In the genomic region with DNA sequence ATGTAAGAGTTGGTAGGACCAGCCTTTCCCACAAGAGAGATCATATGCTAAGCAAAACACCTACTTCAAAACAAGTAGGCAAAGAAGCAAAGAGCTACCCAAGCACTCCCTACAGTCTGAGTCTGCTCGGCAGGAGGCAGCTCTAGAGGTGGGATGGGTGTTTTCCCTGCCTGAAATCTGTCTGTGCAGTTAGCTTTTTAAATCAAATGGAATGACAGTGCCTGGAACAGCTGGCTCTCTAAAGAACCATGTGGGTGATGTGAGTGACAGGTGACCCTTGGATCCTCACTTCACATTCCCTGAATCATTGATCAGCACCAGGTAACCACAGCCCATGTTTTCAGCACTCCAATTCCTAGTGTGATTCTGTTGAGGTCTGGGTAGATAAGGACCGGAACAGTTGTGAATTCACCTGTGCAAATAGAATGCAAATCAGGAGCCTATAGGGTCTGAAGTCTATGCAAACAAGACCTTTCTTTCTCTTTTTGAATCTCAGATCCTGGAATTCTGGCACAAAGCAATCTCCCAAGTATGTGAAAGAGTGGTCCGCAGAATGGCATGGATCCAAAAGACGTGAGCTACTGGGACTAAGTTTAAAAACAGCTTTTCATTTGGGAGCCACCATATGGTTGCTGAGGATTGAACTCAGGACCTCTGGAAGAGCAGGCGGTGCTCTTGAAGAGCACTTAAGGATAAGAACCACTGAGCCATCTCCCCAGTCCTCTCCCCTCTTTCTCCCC, we compare ENCODE assay signal across 16 mouse cellular contexts. TPM values are rescaled to one million over a fixed set of nuclear protein-coding genes. Genes with fewer than 3 reads are reported as not detected.
A peak's percentile ranks its signal among the peaks of the same experiment; 100 is the strongest.
DNase-seq lines count a peak whose midpoint lies in the region; ATAC-seq and TF ChIP-seq lines count a peak whose summit lies in the region.
"Had no signal": no experiment of that assay in that cellular context is flagged by ENCODE, and none has a peak within 500 bp of the region (broad histone marks: within the 10 kb centered on the region; RNA-seq: fewer than 3 reads in every experiment).

No protein-coding gene starts in this region.

- peak overlapping the region; percentile 21; the same call in 1 of the 2 replicates for H3K4me2 ChIP-seq in liver, embryonic 15.5 days
- no peak overlapping the region for H3K4me2 ChIP-seq in stomach, embryonic 14.5 days (replicated peaks; ENCODE audit: low read depth, low read length)
- H3K4me2 ChIP-seq: hindbrain, embryonic 14.5 days; midbrain, embryonic 13.5 days; neural tube, embryonic 12.5 days had no signal

- 57% methylated on average over 5 of the region's 5 CpGs for WGBS in liver, embryonic 15.5 days (ENCODE audit: insufficient replicate concordance)
- 46% methylated on average over 5 of the region's 5 CpGs for WGBS in stomach, embryonic 14.5 days
- WGBS in cerebellum, adult 2 months, result 49% methylated on average over 5 of the region's 5 CpGs

- no peaks in the 10 kb centered on the region for H3K9me3 ChIP-seq in liver, embryonic 15.5 days (replicated peaks)
- H3K9me3 ChIP-seq in stomach, embryonic 14.5 days (ENCODE audit: control insufficient read depth, low read depth, low read length), result no peaks in the 10 kb centered on the region
- H3K9me3 ChIP-seq: midbrain, embryonic 13.5 days; neural tube, embryonic 12.5 days had no signal

- ATAC-seq in liver, embryonic 15.5 days (ENCODE audit: insufficient read depth), result peak; percentile 49
- peak; percentile 54; the same call in 1 of the 2 replicates for ATAC-seq in stomach, embryonic 14.5 days (ENCODE audit: insufficient number of reproducible peaks, insufficient read depth, low FRiP score, low read depth)
- ATAC-seq in activated CD4-positive, CD25-positive, alpha-beta regulatory T cell, adult 4 months, result no peak
- ATAC-seq: CD4-positive, CD25-positive, alpha-beta regulatory T cell, adult 4 months; midbrain, embryonic 13.5 days; Patski had no signal

- H3K9ac ChIP-seq in liver, embryonic 15.5 days, result no peak overlapping the region
- H3K9ac ChIP-seq in stomach, embryonic 14.5 days (replicated peaks; ENCODE audit: low read depth, low read length), result no peak overlapping the region
- H3K9ac ChIP-seq: hindbrain, embryonic 14.5 days; midbrain, embryonic 13.5 days; neural tube, embryonic 12.5 days had no signal

- H3K27me3 ChIP-seq in liver, embryonic 15.5 days, result no peaks in the 10 kb centered on the region
- no peaks in the 10 kb centered on the region for H3K27me3 ChIP-seq in stomach, embryonic 14.5 days (ENCODE audit: control insufficient read depth, insufficient read depth, low read length)
- H3K27me3 ChIP-seq in cerebellum, adult 2 months (ENCODE audit: control insufficient read depth, insufficient read depth, low read length), result no peaks in the 10 kb centered on the region
- H3K27me3 ChIP-seq: midbrain, embryonic 13.5 days; neural tube, embryonic 12.5 days; Patski had no signal

- peaks cover 9% of the 10 kb centered on the region; the same call in 1 of the 2 replicates for H3K4me1 ChIP-seq in liver, embryonic 15.5 days (replicated peaks)
- H3K4me1 ChIP-seq in stomach, embryonic 14.5 days (ENCODE audit: control insufficient read depth, insufficient read depth, low read length), result peaks cover 15% of the 10 kb centered on the region; the same call in 1 of the 2 replicates
- no peaks in the 10 kb centered on the region for H3K4me1 ChIP-seq in cerebellum, adult 2 months (ENCODE audit: control insufficient read depth, insufficient read depth, low read length)
- H3K4me1 ChIP-seq: midbrain, embryonic 13.5 days; neural tube, embryonic 12.5 days had no signal

- no peak overlapping the region for H3K27ac ChIP-seq in left cerebral cortex, adult 2 months
- H3K27ac ChIP-seq in liver, embryonic 15.5 days (replicated peaks), result peak overlapping the region; percentile 41
- peak overlapping the region; percentile 44; the same call in 1 of the 2 replicates for H3K27ac ChIP-seq in stomach, embryonic 14.5 days (ENCODE audit: low read length)
- H3K27ac ChIP-seq in cerebellum, adult 2 months (ENCODE audit: insufficient read depth, low read length), result no peak overlapping the region
- H3K27ac ChIP-seq: hindbrain, embryonic 14.5 days; midbrain, embryonic 13.5 days; neural tube, embryonic 12.5 days had no signal

- no peak overlapping the region for H3K4me3 ChIP-seq in left cerebral cortex, adult 2 months
- no peak overlapping the region for H3K4me3 ChIP-seq in liver, embryonic 15.5 days (replicated peaks)
- no peak overlapping the region for H3K4me3 ChIP-seq in stomach, embryonic 14.5 days (ENCODE audit: low read depth, low read length)
- no peak overlapping the region for H3K4me3 ChIP-seq in cerebellum, adult 2 months (replicated peaks; ENCODE audit: insufficient read depth, low read depth, low read length)
- H3K4me3 ChIP-seq: midbrain, embryonic 13.5 days; neural tube, embryonic 12.5 days had no signal

- no peak for TF ChIP-seq CTCF in left cerebral cortex, adult 2 months (IDR thresholded peaks at IDR 0.05)
- no peak for TF ChIP-seq CTCF in cerebellum, adult 2 months (IDR thresholded peaks at IDR 0.05; ENCODE audit: borderline replicate concordance, insufficient read depth, low read depth, low read length)

- peak; percentile 2 to 17 for DNase-seq in left cerebral cortex, adult 8-10 months (ENCODE audit: low spot score in 2 of 2)
- DNase-seq in left cerebral cortex, adult 2 months (ENCODE audit: extremely low spot score in 1 of 2, low spot score in 2 of 2), result no peak
- peak; percentile 65 to 79 for DNase-seq in kidney, adult 8-10 months
- no peak for DNase-seq in cerebellum, adult 9-11 months
- DNase-seq in cerebellum, adult 2 months, result no peak
- DNase-seq: adrenal gland, postnatal 36 days; cerebellum, adult 11-12 months; gastrocnemius, postnatal 14 days had no signal

- intact Hi-C loops in left cerebral cortex, adult 2 months (cut with DNase I), result no loop called here

- H3K36me3 ChIP-seq in liver, embryonic 15.5 days (replicated peaks), result no peaks in the 10 kb centered on the region
- no peaks in the 10 kb centered on the region for H3K36me3 ChIP-seq in stomach, embryonic 14.5 days (ENCODE audit: control insufficient read depth, insufficient read depth, low read length)
- H3K36me3 ChIP-seq: midbrain, embryonic 13.5 days; neural tube, embryonic 12.5 days had no signal

- no peak for TF ChIP-seq POLR2A in cerebellum, adult 2 months (IDR thresholded peaks at IDR 0.05; ENCODE audit: borderline replicate concordance, insufficient read depth, low read length)

RNA-seq across cellular contexts. Expression of a gene that starts 38.8 kb away (rescaled TPM):
- total RNA-seq in left cerebral cortex, adult 8-10 months (2022), result 10 to 100 TPM; 47.5 to 52.6 (median 50.6) TPM
- 10 to 100 TPM; 48.6 to 49.7 TPM for total RNA-seq in left cerebral cortex, adult 2 months (2021)
- polyA plus RNA-seq in liver, embryonic 15.5 days (2015; fragmentation: Nextera tagmentation; extraction: Ambion mirVana), result 24.6 and 24.9 TPM in 2 replicates
- 86.0 and 86.2 TPM in 2 replicates for polyA plus RNA-seq in stomach, embryonic 14.5 days (2014; fragmentation: Nextera tagmentation; extraction: Ambion mirVana)
- 1 to 10 TPM; 8.6 to 9.3 TPM for polyA plus RNA-seq in activated CD4-positive, CD25-positive, alpha-beta regulatory T cell, adult 4 months (2017; shearing (Covaris generic))
- polyA plus RNA-seq in cerebellum, adult 2 months (2012; rRNA removed), result 31.7 and 31.9 TPM in 2 replicates

Comparison
In these comparisons a context has a peak if more than half of its experiments do, and no peak if none do; other contexts are left out.
1. DNase-seq: peak in left cerebral cortex, adult 8-10 months (2 of 2) and kidney, adult 8-10 months (2 of 2); none in left cerebral cortex, adult 2 months (0 of 2), cerebellum, adult 9-11 months (single experiment) and cerebellum, adult 2 months (0 of 2).
2. H3K27ac ChIP-seq: peak in liver, embryonic 15.5 days (single experiment) and stomach, embryonic 14.5 days (single experiment); none in left cerebral cortex, adult 2 months (single experiment) and cerebellum, adult 2 months (single experiment).